Mouse (Mus musculus) gastrocnemius, adult 8-10 months (tissue): Measurements from ENCODE around the gene Cyb561. TPM values are rescaled to one million over a fixed set of nuclear protein-coding genes. Genes with fewer than 3 reads are reported as not detected.

Source experiments
- DNase-seq, 2 experiments: peaks; one replicate each; pipeline ENCODE4 v3.0.0; 2022; ENCODE audit warnings: low spot score in 2 of 2
- total RNA-seq, 4 experiments: library from RNA; stranded (reverse); gene quantifications; 2 replicates each; pipeline ENCODE4 v1.2.4; 2022

Cyb561 gene
- 1 to 10 TPM; 2.8 to 5.2 (median 3.8) TPM for total RNA-seq

GRCm38 (mm10) chr11:105952911-105953386 lies at the start of gene Cyb561:
Gene Cyb561 (minus strand): TSS chr11:105953336.
- no peak for DNase-seq

GRCm38 (mm10) chr11:106001718-106002117 lies 48.6 kb upstream of the Cyb561 start:
- no peak for DNase-seq

GRCm38 (mm10) chr11:106000062-106000461 lies 46.9 kb upstream of the Cyb561 start:
- no peak for DNase-seq

- no peak for DNase-seq
Observed at GRCm38 (mm10) chr11:105994375-105994774, 41.2 kb upstream of the Cyb561 start, which contains the start of gene Ace3. Gene Ace3 (plus strand): TSS chr11:105994675.

GRCm38 (mm10) chr11:105990231-105990630 lies 37.1 kb upstream of the Cyb561 start:
- no peak for DNase-seq

- no peak for DNase-seq
Observed at GRCm38 (mm10) chr11:105989446-105989845, 36.3 kb upstream of the Cyb561 start.

GRCm38 (mm10) chr11:105987446-105987845 lies 34.3 kb upstream of the Cyb561 start:
- no peak for DNase-seq

- DNase-seq = no peak
Observed at GRCm38 (mm10) chr11:105984452-105984851, 31.3 kb upstream of the Cyb561 start.

- DNase-seq = no peak
Observed at GRCm38 (mm10) chr11:105978634-105979033, 25.5 kb upstream of the Cyb561 start.

GRCm38 (mm10) chr11:105978232-105978631 lies 25.1 kb upstream of the Cyb561 start:
- no peak for DNase-seq

GRCm38 (mm10) chr11:105975636-105976035 lies 22.5 kb upstream of the Cyb561 start:
- DNase-seq = no peak

- no peak for DNase-seq
Observed at GRCm38 (mm10) chr11:105975050-105975449, 21.9 kb upstream of the Cyb561 start.

GRCm38 (mm10) chr11:105974593-105974992 lies 21.5 kb upstream of the Cyb561 start:
- peak in 1 of 2 experiments; percentile 33 for DNase-seq

GRCm38 (mm10) chr11:105969516-105969915 lies 16.4 kb upstream of the Cyb561 start:
- DNase-seq = peak; percentile 42 to 45

GRCm38 (mm10) chr11:105968948-105969347 lies 15.8 kb upstream of the Cyb561 start:
- no peak for DNase-seq

- no peak for DNase-seq
Observed at GRCm38 (mm10) chr11:105967741-105968574, 14.8 kb upstream of the Cyb561 start, which contains the start of gene Ace. Gene Ace (plus strand): TSS chr11:105967945.

- DNase-seq = no peak
Observed at GRCm38 (mm10) chr11:105966288-105966687, 13.2 kb upstream of the Cyb561 start.

GRCm38 (mm10) chr11:105964691-105965090 lies 11.6 kb upstream of the Cyb561 start:
- no peak for DNase-seq

GRCm38 (mm10) chr11:105959355-105959754 lies 6.2 kb upstream of the Cyb561 start:
- DNase-seq = no peak

GRCm38 (mm10) chr11:105958566-105958965 lies 5.4 kb upstream of the Cyb561 start:
- no peak for DNase-seq

GRCm38 (mm10) chr11:105957501-105957900 lies 4.4 kb upstream of the Cyb561 start:
- DNase-seq = no peak

- DNase-seq = no peak
Observed at GRCm38 (mm10) chr11:105955815-105956430, 2.8 kb upstream of the Cyb561 start.
